Mouse (Mus musculus): ENCODE measurements at regions not wholly inside any gene's neighbourhood (a gene's known extent, or its start where the extent isn't known, plus 50 kb on each side); places are given as distances from the start of the nearest gene placed in this dataset.

DNA sequence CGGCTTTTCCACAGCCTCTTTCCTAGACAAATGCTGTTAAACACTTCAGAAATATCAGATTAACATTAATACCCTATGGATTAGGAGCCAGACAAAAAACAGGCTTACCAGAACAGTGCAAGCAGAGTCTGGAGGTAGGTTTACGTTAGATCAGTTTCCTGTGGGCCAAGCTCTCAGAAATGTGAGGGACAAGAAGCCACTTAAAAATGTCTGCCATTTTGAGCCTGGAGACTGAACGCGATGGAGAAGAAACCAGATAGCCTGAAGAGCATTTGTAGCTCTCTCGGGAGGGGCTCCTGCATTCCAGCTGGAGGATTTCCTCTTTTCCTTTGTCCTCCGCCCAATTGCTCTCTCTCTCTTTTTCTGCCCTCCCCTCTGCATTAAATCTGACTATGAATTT, 239.1 kb upstream of the Sp4 start:
- TF ChIP-seq TAL1 (conservative IDR thresholded peaks at IDR 0.05; ENCODE audit: low read depth, low read length) (no peak), GATA1 (IDR thresholded peaks at IDR 0.05; ENCODE audit: borderline replicate concordance, low read length) (no peak)
